Mouse (Mus musculus) bone marrow macrophage, adult 2 months (primary cell): ENCODE data around the gene Tshz2. TPM values are rescaled to one million over a fixed set of nuclear protein-coding genes. Genes with fewer than 3 reads are reported as not detected.

Source experiments
- H3K27ac ChIP-seq: 2 replicates; pipeline ENCODE4 v1.5.1; 2012; ENCODE audit warnings: low read depth, low read length; ENCODE audit not compliant: insufficient read depth
- H3K4me1 ChIP-seq: 2 replicates; pipeline ENCODE4 v1.6.1; 2012; ENCODE audit warnings: low read length; ENCODE audit not compliant: control insufficient read depth, insufficient read depth
- H3K4me3 ChIP-seq: 2 replicates; pipeline ENCODE4 v1.5.1; 2012; ENCODE audit warnings: mild to moderate bottlenecking, low read length, moderate library complexity; ENCODE audit not compliant: insufficient read depth
- CTCF ChIP-seq: IDR thresholded peaks from 2 replicates; pipeline ENCODE4 v1.5.1; 2012; ENCODE audit warnings: low read depth, mild to moderate bottlenecking, low read length, moderate library complexity
- POLR2A ChIP-seq: IDR thresholded peaks from 2 replicates; pipeline ENCODE4 v1.6.1; 2012; ENCODE audit warnings: mild to moderate bottlenecking, low read depth, low read length, borderline replicate concordance
- polyA plus RNA-seq: library from polyadenylated mRNA; stranded (reverse); fragments of >200 nt; gene quantifications from 2 replicates; pipeline ENCODE4 v1.2.4, GENCODE M21; 2012; ENCODE audit not compliant: missing spikeins, insufficient read depth, insufficient read length

The Tshz2 gene
- polyA plus RNA-seq, 1 experiment: not detected

GRCm38 (mm10) chr2:169948139-169948538, 315.3 kb downstream of the Tshz2 start:
- no peak overlapping the region for H3K4me3 ChIP-seq
- H3K27ac ChIP-seq: no peak overlapping the region
- TF ChIP-seq CTCF (no peak), POLR2A (no peak)
- H3K4me1 ChIP-seq: no peaks in the 10 kb centered on the region

- TF ChIP-seq CTCF: no peak
- TF ChIP-seq POLR2A: no peak
- no peak overlapping the region for H3K4me3 ChIP-seq
- H3K4me1 ChIP-seq: no peaks in the 10 kb centered on the region
- H3K27ac ChIP-seq: no peak overlapping the region
These were observed 318.2 kb downstream of the Tshz2 start for GRCm38 (mm10) chr2:169951041-169951440.

- Histone ChIP-seq H3K27ac (no peak overlapping the region), H3K4me3 (no peak overlapping the region), H3K4me1 (no peaks in the 10 kb centered on the region)
- TF ChIP-seq POLR2A (no peak), CTCF (no peak)
These were observed 320.2 kb downstream of the Tshz2 start for GRCm38 (mm10) chr2:169952981-169953380.

GRCm38 (mm10) chr2:169958736-169959573, 326.1 kb downstream of the Tshz2 start:
- Histone ChIP-seq H3K27ac (no peak overlapping the region), H3K4me3 (no peak overlapping the region), H3K4me1 (no peaks in the 10 kb centered on the region)
- no peak for TF ChIP-seq POLR2A
- TF ChIP-seq CTCF: no peak

- H3K4me1 ChIP-seq: no peaks in the 10 kb centered on the region
- no peak overlapping the region for H3K27ac ChIP-seq
- no peak overlapping the region for H3K4me3 ChIP-seq
- TF ChIP-seq CTCF (no peak), POLR2A (no peak)
These were observed 328.8 kb downstream of the Tshz2 start for GRCm38 (mm10) chr2:169961463-169962230.

- Histone ChIP-seq H3K4me1 (no peaks in the 10 kb centered on the region), H3K4me3 (no peak overlapping the region), H3K27ac (no peak overlapping the region)
- TF ChIP-seq POLR2A (no peak), CTCF (no peak)
These were observed 329.4 kb downstream of the Tshz2 start for GRCm38 (mm10) chr2:169962231-169962600.

GRCm38 (mm10) chr2:169962776-169963175, 330.0 kb downstream of the Tshz2 start:
- no peak overlapping the region for H3K4me3 ChIP-seq
- H3K4me1 ChIP-seq: no peaks in the 10 kb centered on the region
- TF ChIP-seq CTCF (no peak), POLR2A (no peak)
- no peak overlapping the region for H3K27ac ChIP-seq

GRCm38 (mm10) chr2:169970481-169970880, 337.7 kb downstream of the Tshz2 start:
- Histone ChIP-seq H3K4me3 (no peak overlapping the region), H3K27ac (no peak overlapping the region), H3K4me1 (no peaks in the 10 kb centered on the region)
- no peak for TF ChIP-seq CTCF
- TF ChIP-seq POLR2A: no peak

GRCm38 (mm10) chr2:169982925-169983324, 350.1 kb downstream of the Tshz2 start:
- no peaks in the 10 kb centered on the region for H3K4me1 ChIP-seq
- no peak overlapping the region for H3K27ac ChIP-seq
- TF ChIP-seq CTCF (no peak), POLR2A (no peak)
- H3K4me3 ChIP-seq: no peak overlapping the region

GRCm38 (mm10) chr2:169987186-169987585, 354.4 kb downstream of the Tshz2 start:
- Histone ChIP-seq H3K4me1 (no peaks in the 10 kb centered on the region), H3K27ac (no peak overlapping the region), H3K4me3 (no peak overlapping the region)
- TF ChIP-seq CTCF (no peak), POLR2A (no peak)
